Mouse (Mus musculus) brain, adult 10 weeks (tissue): ENCODE measurements around the gene Hsf5. TPM values are rescaled to one million over a fixed set of nuclear protein-coding genes. Genes with fewer than 3 reads are reported as not detected.

Source experiments
- polyA plus RNA-seq: library from polyadenylated mRNA; stranded (reverse); fragments of 350-450 nt; fragmentation: Illumina TruSeq; extraction: RNeasy Lipid Tissue Mini Kit (QIAGEN cat#74804); gene quantifications from one replicate; pipeline ENCODE4 v1.2.3, GENCODE M21; 2015; ENCODE audit warnings: low read depth, low replicate concordance

Hsf5 gene
- polyA plus RNA-seq = 0.43 TPM

DNA sequence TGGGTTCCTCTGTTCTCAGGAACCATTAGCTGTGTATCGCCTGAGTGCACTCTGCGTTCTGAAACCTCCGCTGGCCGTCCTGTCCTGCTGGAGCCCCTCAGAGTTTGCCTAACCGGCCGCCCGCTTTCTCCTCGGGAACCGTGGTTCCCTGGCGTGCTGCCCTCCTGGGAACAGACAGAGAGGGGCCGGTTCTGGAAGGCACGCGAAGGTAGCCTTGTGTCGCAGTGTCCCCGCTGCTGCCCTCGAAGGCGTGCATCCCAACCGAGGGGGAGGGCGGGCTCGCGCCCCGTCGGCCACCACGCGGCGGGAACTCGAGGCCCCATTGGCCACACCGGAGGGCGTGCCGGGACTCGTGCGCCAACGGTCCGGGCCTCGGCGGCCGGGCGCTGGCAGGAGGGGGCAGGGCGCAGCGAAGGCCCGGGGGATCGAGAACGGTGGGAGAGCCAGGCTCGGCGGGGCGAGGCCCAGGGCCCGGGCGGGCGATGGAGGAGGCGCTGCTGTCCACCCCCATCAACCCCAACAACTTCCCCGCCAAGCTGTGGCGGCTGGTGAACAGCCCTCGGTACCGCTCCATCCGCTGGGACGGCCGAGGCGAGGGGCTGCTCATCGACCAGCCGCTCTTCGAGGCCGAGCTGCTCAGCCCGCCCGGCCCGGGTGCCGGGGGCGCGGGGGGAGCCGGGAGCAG, at the start of gene Hsf5:
Hsf5 (plus strand) TSS at position 375 of the 685 bp plus-strand sequence.

DNA sequence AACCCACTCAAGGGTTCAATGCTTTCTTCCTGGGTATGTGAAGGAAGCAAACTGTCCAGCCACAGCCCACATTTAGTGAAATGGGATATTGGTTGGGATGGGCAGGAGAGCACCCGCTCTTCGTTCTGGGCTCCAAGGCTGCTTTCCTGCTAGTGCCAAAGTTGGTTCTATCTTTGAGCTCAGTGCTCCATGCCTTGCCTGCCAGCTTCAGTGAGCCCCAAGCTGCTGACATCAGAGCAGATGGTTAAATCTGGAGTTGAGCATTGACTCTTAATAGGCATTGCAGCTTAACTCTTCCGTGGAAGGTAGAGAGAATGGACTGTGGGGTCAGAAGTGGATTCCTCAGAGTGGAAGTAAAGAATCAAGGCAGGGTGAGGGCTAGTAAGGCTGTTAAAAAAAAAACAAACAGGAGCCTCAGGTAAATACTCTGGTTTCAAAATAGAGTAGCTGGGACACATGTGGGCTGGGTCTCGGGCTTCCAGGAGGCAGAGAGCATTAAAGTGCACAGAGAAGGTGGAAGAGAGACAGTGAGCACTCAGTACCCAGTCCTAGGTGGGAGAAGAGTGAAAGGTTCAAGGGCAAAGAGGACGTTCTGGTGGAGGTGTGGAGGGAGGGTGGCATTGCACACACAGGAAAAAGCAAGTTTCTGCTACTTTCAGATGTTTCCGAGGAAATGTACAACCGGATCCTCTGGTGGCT, 48.6 kb upstream of the Hsf5 start, which contains the start of gene Sept4:
Sept4 (plus strand) TSS at position 649 of the 699 bp plus-strand sequence.

DNA sequence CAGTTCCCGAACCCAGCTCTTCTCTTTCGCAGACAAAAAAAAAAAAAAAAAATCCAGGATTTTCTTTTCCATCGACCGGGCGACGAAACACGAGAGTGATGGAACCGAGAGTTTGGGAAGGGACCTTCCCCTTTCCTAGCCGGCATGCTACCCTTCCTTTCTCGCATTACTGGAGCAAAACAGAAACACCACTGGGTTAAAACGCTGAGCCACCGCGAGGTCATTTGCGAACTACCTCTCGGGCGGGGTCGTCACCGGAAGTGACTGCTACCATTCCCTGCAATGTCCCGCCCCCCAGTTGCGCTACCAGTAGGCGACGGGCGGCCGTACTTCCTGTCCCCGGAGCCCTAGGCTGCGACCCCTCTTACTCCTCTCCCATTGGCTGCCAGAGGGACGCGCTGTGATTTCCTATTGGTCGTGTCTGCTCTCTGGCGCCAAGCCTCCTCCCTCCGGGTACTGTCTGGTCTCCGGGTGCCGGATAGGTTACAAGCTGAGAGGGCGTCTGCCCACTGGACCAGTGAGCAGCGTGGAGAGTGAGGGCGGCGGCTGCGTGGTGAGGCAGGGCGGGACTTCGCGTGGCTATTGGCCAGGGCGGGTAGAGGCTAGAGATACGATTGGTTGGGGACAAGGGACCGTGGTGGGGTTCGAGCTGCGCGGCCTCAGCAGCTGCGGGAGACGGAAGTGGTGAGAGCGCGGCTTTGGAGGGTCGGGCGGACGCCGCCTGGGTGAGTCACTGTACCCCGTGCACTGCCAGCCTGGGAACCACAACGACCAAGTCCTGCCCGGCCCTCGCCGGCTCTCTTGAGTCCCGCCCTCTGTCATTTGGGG, 25.2 kb upstream of the Hsf5 start, which contains the start of gene Mtmr4:
Mtmr4 (plus strand) TSS at position 637 of the 828 bp plus-strand sequence.

DNA sequence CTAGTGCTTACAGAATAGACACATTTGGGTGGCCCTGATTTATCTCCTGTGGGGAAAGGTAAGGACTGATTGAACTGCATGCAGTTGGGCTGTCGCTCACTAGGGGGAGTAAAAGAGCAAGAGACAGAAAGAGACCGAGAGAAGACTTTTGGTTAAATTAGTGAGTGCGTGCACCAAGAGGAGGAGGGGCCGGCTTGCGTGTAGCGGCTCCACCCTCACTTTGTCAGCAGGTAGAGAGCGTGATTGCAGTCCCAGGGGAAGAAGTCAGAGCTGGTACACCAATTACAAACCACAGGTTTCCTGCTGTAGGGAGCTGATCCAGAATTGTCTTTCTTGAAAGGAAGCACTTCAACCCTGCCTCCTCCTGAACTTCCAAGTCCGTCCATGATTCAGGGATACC, 45.4 kb downstream of the Hsf5 start, which contains the start of gene Rnf43:
Rnf43 (plus strand) TSS at position 316 of the 400 bp plus-strand sequence.

Other genes with a start within 250 kb of the Hsf5 start
- gene Rad51c, start 212.2 kb upstream of the Hsf5 start, polyA plus RNA-seq = 4.5 TPM
- 0.52 TPM for gene Tex14, start 212.1 kb upstream of the Hsf5 start, polyA plus RNA-seq
- gene Gm11492, start 50.5 kb upstream of the Hsf5 start, polyA plus RNA-seq = not detected
- gene Sept4, start 48.3 kb upstream of the Hsf5 start, polyA plus RNA-seq = 375 TPM
- 40.4 TPM for gene Mtmr4, start 25.0 kb upstream of the Hsf5 start, polyA plus RNA-seq
- gene Rnf43, start 45.6 kb downstream of the Hsf5 start, polyA plus RNA-seq = 1.7 TPM
- gene Supt4a, start 120.4 kb downstream of the Hsf5 start, polyA plus RNA-seq = 169 TPM
- gene Tspoap1, start 143.4 kb downstream of the Hsf5 start, polyA plus RNA-seq = 145 TPM
- gene Mpo, start 176.4 kb downstream of the Hsf5 start, polyA plus RNA-seq = not detected
- gene Lpo, start 211.1 kb downstream of the Hsf5 start, polyA plus RNA-seq = 3.9 TPM
- 5.4 TPM for gene Mks1, start 236.1 kb downstream of the Hsf5 start, polyA plus RNA-seq